Mouse (Mus musculus): Measurements from ENCODE around the gene Coq9. TPM values are rescaled to one million over a fixed set of nuclear protein-coding genes. Genes with fewer than 3 reads are reported as not detected.

Coq9 gene
- polyA plus RNA-seq (2016; fragmentation: Nextera tagmentation; extraction: Ambion mirVana): 51.2 and 65.5 TPM in 2 replicates

- H3K36me3 ChIP-seq: 0 out of 2 replicates have a peak, but pooled peaks cover 8% of the 10 kb centered on the region
- peak within 1 kb of the TSS; percentile 93 for H3K27ac ChIP-seq
- no peaks in the 10 kb centered on the region for H3K9me3 ChIP-seq (replicated peaks)
- peaks cover 12% of the 10 kb centered on the region for H3K4me1 ChIP-seq
- no peaks in the 10 kb centered on the region for H3K27me3 ChIP-seq (ENCODE audit: low read depth, poor library complexity, severe bottlenecking)
- under 1% methylated on average over 82 of the region's 82 CpGs for WGBS
- DNase-seq (ENCODE audit: low spot score): peak; percentile 96
- H3K4me3 ChIP-seq: peak within 1 kb of the TSS; percentile 95
These were observed at the start of gene Coq9, which contains the start of gene Ciapin1 for GRCm38 (mm10) chr8:94837662-94838574. Gene Coq9 (plus strand): TSS chr8:94838321. Gene Ciapin1 (minus strand): TSS chr8:94838358.

GRCm38 (mm10) chr8:94789256-94789955, 48.7 kb upstream of the Coq9 start:
- no peak overlapping the region for H3K4me3 ChIP-seq
- no peak for DNase-seq (ENCODE audit: low spot score)

GRCm38 (mm10) chr8:94794368-94794767, 43.8 kb upstream of the Coq9 start:
- H3K4me1 ChIP-seq: no peaks in the 10 kb centered on the region
- no peaks in the 10 kb centered on the region for H3K27me3 ChIP-seq (ENCODE audit: low read depth, poor library complexity, severe bottlenecking)
- H3K4me3 ChIP-seq: no peak overlapping the region
- no peaks in the 10 kb centered on the region for H3K9me3 ChIP-seq (replicated peaks)
- WGBS: 89% methylated on average over 4 of the region's 4 CpGs
- H3K36me3 ChIP-seq: no peaks in the 10 kb centered on the region
- DNase-seq (ENCODE audit: low spot score): no peak
- no peak overlapping the region for H3K27ac ChIP-seq

More at GRCm38 (mm10) chr8:94789256-94789955, 48.7 kb upstream of the Coq9 start:
- WGBS: 76% methylated on average over 10 of the region's 10 CpGs
- Histone ChIP-seq H3K36me3 (no peaks in the 10 kb centered on the region), H3K9me3 (replicated peaks) (no peaks in the 10 kb centered on the region), H3K27me3 (ENCODE audit: low read depth, poor library complexity, severe bottlenecking) (no peaks in the 10 kb centered on the region), H3K4me1 (peaks cover 15% of the 10 kb centered on the region), H3K27ac (no peak overlapping the region)

- DNase-seq (ENCODE audit: low spot score): no peak
- H3K27me3 ChIP-seq (ENCODE audit: low read depth, poor library complexity, severe bottlenecking): no peaks in the 10 kb centered on the region
- no peaks in the 10 kb centered on the region for H3K36me3 ChIP-seq
- no peak overlapping the region for H3K27ac ChIP-seq
- H3K9me3 ChIP-seq (replicated peaks): no peaks in the 10 kb centered on the region
- WGBS: 92% methylated on average over 2 of the region's 2 CpGs
- no peak overlapping the region for H3K4me3 ChIP-seq
- H3K4me1 ChIP-seq: no peaks in the 10 kb centered on the region
These were observed 43.3 kb upstream of the Coq9 start for GRCm38 (mm10) chr8:94794782-94795181.

- H3K4me1 ChIP-seq: no peaks in the 10 kb centered on the region
- WGBS: 66% methylated on average over 7 of the region's 7 CpGs
These were observed 37.7 kb upstream of the Coq9 start for GRCm38 (mm10) chr8:94800278-94800968.

GRCm38 (mm10) chr8:94801293-94802095, 36.6 kb upstream of the Coq9 start:
- no peak for DNase-seq (ENCODE audit: low spot score)
- no peaks in the 10 kb centered on the region for H3K27me3 ChIP-seq (ENCODE audit: low read depth, poor library complexity, severe bottlenecking)
- no peaks in the 10 kb centered on the region for H3K4me1 ChIP-seq
- H3K4me3 ChIP-seq: no peak overlapping the region
- WGBS: 52% methylated on average over 14 of the region's 14 CpGs
- H3K9me3 ChIP-seq (replicated peaks): no peaks in the 10 kb centered on the region
- H3K36me3 ChIP-seq: no peaks in the 10 kb centered on the region
- H3K27ac ChIP-seq: no peak overlapping the region

More at GRCm38 (mm10) chr8:94800278-94800968, 37.7 kb upstream of the Coq9 start:
- Histone ChIP-seq H3K9me3 (replicated peaks) (no peaks in the 10 kb centered on the region), H3K27me3 (ENCODE audit: low read depth, poor library complexity, severe bottlenecking) (no peaks in the 10 kb centered on the region), H3K27ac (no peak overlapping the region), H3K4me3 (no peak overlapping the region), H3K36me3 (no peaks in the 10 kb centered on the region)
- peak; percentile 75 for DNase-seq (ENCODE audit: low spot score)

- 77% methylated on average over 4 of the region's 4 CpGs for WGBS
- H3K9me3 ChIP-seq (replicated peaks): no peaks in the 10 kb centered on the region
- H3K4me1 ChIP-seq: no peaks in the 10 kb centered on the region
- H3K36me3 ChIP-seq: no peaks in the 10 kb centered on the region
- no peak overlapping the region for H3K27ac ChIP-seq
- DNase-seq (ENCODE audit: low spot score): no peak
- no peaks in the 10 kb centered on the region for H3K27me3 ChIP-seq (ENCODE audit: low read depth, poor library complexity, severe bottlenecking)
- no peak overlapping the region for H3K4me3 ChIP-seq
These were observed 35.7 kb upstream of the Coq9 start for GRCm38 (mm10) chr8:94802375-94802774.

GRCm38 (mm10) chr8:94803551-94803950, 34.6 kb upstream of the Coq9 start:
- no peaks in the 10 kb centered on the region for H3K27me3 ChIP-seq (ENCODE audit: low read depth, poor library complexity, severe bottlenecking)

GRCm38 (mm10) chr8:94804546-94805340, 33.4 kb upstream of the Coq9 start:
- Histone ChIP-seq H3K9me3 (replicated peaks) (no peaks in the 10 kb centered on the region), H3K27ac (no peak overlapping the region), H3K4me1 (no peaks in the 10 kb centered on the region), H3K27me3 (ENCODE audit: low read depth, poor library complexity, severe bottlenecking) (no peaks in the 10 kb centered on the region), H3K4me3 (no peak overlapping the region), H3K36me3 (no peaks in the 10 kb centered on the region)
- 71% methylated on average over 10 of the region's 10 CpGs for WGBS
- DNase-seq (ENCODE audit: low spot score): no peak

More at GRCm38 (mm10) chr8:94803551-94803950, 34.6 kb upstream of the Coq9 start:
- Histone ChIP-seq H3K36me3 (no peaks in the 10 kb centered on the region), H3K4me1 (no peaks in the 10 kb centered on the region), H3K9me3 (replicated peaks) (no peaks in the 10 kb centered on the region), H3K27ac (no peak overlapping the region), H3K4me3 (no peak overlapping the region)
- WGBS: 72% methylated on average over 6 of the region's 6 CpGs
- DNase-seq (ENCODE audit: low spot score): no peak

GRCm38 (mm10) chr8:94805811-94806210, 32.3 kb upstream of the Coq9 start:
- Histone ChIP-seq H3K36me3 (no peaks in the 10 kb centered on the region), H3K4me3 (no peak overlapping the region), H3K27me3 (ENCODE audit: low read depth, poor library complexity, severe bottlenecking) (no peaks in the 10 kb centered on the region), H3K27ac (no peak overlapping the region), H3K4me1 (no peaks in the 10 kb centered on the region), H3K9me3 (replicated peaks) (no peaks in the 10 kb centered on the region)
- WGBS: 86% methylated on average over 4 of the region's 4 CpGs
- no peak for DNase-seq (ENCODE audit: low spot score)

- Histone ChIP-seq H3K36me3 (no peaks in the 10 kb centered on the region), H3K4me3 (no peak overlapping the region), H3K9me3 (replicated peaks) (no peaks in the 10 kb centered on the region), H3K4me1 (0 out of 2 replicates have a peak, but pooled peaks cover 2% of the 10 kb centered on the region), H3K27ac (no peak overlapping the region), H3K27me3 (ENCODE audit: low read depth, poor library complexity, severe bottlenecking) (no peaks in the 10 kb centered on the region)
- WGBS: 78% methylated on average over 7 of the region's 7 CpGs
- DNase-seq (ENCODE audit: low spot score): no peak
These were observed 30.6 kb upstream of the Coq9 start for GRCm38 (mm10) chr8:94807506-94807905.
